Mouse (Mus musculus) C2C12 (cell line): Measurements from ENCODE around the gene Fam161a. TPM values are rescaled to one million over a fixed set of nuclear protein-coding genes. Genes with fewer than 3 reads are reported as not detected.

Experiments used
- H3K27me3 ChIP-seq: one replicate; pipeline ENCODE4 v1.6.1; 2011; ENCODE audit not compliant: control insufficient read depth, insufficient read depth, insufficient read length
- H3K36me3 ChIP-seq: one replicate; pipeline ENCODE4 v1.6.1; 2011; ENCODE audit not compliant: control insufficient read depth, insufficient read depth
- H3K4me3 ChIP-seq: one replicate; pipeline ENCODE4 v1.5.1; 2011; ENCODE audit warnings: mild to moderate bottlenecking, control low read depth; ENCODE audit not compliant: poor library complexity, insufficient read depth, severe bottlenecking
- H3K79me2 ChIP-seq: one replicate; pipeline ENCODE4 v1.6.1; 2011; ENCODE audit not compliant: control insufficient read depth, insufficient read depth
- H3K79me3 ChIP-seq: one replicate; pipeline ENCODE4 v1.6.1; 2011; ENCODE audit warnings: low read depth, control low read depth
- H3ac ChIP-seq: one replicate; pipeline ENCODE3; 2011; ENCODE audit warnings: low read depth; ENCODE audit not compliant: control insufficient read depth, insufficient read length
- CEBPB ChIP-seq: IDR thresholded peaks from one replicate; pipeline ENCODE4 v1.6.1; 2011; ENCODE audit warnings: low read depth, mild to moderate bottlenecking, control low read depth, moderate library complexity
- CTCF ChIP-seq: IDR thresholded peaks from one replicate; pipeline ENCODE4 v1.5.1; 2011; ENCODE audit not compliant: control insufficient read depth, insufficient read depth, insufficient read length
- FOSL1 ChIP-seq: IDR thresholded peaks from one replicate; pipeline ENCODE4 v1.8.0; 2011; ENCODE audit warnings: mild to moderate bottlenecking, low read length; ENCODE audit not compliant: poor library complexity, insufficient read depth, severe bottlenecking
- MAX ChIP-seq: IDR thresholded peaks from one replicate; pipeline ENCODE4 v1.6.1; 2011; ENCODE audit warnings: mild to moderate bottlenecking, control low read depth
- MYOD1 ChIP-seq: IDR thresholded peaks from one replicate; pipeline ENCODE4 v1.6.1; 2011; ENCODE audit warnings: low read depth; ENCODE audit not compliant: control insufficient read depth, insufficient read length
- MYOG ChIP-seq: IDR thresholded peaks from one replicate; pipeline ENCODE4 v1.6.1; 2011; ENCODE audit not compliant: control insufficient read depth, insufficient read length; ENCODE audit errors: extremely low read depth
- USF1 ChIP-seq: IDR thresholded peaks from one replicate; pipeline ENCODE4 v1.6.1; 2011; ENCODE audit warnings: low read depth, mild to moderate bottlenecking, control low read depth, moderate library complexity
- polyA plus RNA-seq: library from polyadenylated mRNA; unstranded; fragments of >200 nt; fragmentation: generic; extraction: Trizol; gene quantifications from one replicate; pipeline ENCODE4 v1.2.1, GENCODE M21; 2012; ENCODE audit warnings: missing spikeins

The Fam161a gene
- polyA plus RNA-seq, 1 experiment: 0.23 TPM

DNA sequence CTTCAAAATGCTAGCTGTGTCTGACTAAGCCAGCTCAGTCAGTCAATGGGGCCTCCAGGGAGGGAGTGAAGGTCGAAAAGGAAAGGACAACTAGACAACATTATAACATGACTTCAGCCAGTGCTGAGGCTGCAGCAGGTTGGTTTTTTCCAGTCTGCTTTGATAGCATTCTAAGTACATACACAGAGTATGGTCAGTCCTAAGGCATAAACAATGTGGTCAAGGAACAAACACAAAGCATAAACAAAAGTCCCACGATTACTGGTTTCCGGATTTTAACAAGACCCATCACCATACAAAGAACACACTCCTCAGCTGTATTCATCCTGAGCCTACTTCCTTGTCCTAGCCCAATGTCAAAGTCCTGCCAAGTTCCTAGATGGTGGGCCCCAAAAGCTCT is 21.8 kb upstream of the Fam161a start:
- no peak for TF ChIP-seq MYOD1
- TF ChIP-seq FOSL1: no peak
- no peak for TF ChIP-seq MAX
- no peak for TF ChIP-seq CTCF
- TF ChIP-seq MYOG: no peak
- TF ChIP-seq CEBPB: no peak
- no peak for TF ChIP-seq USF1
- peaks cover 16% of the 10 kb centered on the region for H3K79me2 ChIP-seq
- no peak overlapping the region for H3K4me3 ChIP-seq
- no peaks in the 10 kb centered on the region for H3K36me3 ChIP-seq
- H3K27me3 ChIP-seq: no peaks in the 10 kb centered on the region
- H3K79me3 ChIP-seq: peaks cover 11% of the 10 kb centered on the region
- no peak overlapping the region for H3ac ChIP-seq

DNA sequence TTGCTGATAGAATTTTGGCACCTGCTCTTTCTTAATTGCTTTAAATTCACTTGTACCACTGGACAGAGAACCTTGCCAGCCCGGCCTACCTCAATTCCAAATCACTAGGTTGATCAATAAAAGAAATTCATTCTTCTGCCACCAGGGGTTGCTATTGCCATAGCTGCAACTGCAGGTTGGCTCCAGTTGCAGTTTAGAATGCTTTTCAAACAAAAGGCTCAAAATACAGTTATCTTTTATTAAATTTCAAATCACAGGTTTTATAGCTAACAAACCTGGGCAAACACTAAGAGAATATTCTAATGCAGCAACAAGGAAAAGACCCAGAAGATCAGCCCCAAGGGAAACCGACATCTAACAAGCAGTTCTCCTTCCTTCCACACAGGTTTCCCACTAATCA is 20.0 kb upstream of the Fam161a start:
- H3K79me2 ChIP-seq: peaks cover 20% of the 10 kb centered on the region
- no peak for TF ChIP-seq MAX
- TF ChIP-seq CEBPB: no peak
- no peak overlapping the region for H3K4me3 ChIP-seq
- no peak overlapping the region for H3ac ChIP-seq
- H3K79me3 ChIP-seq: peaks cover 19% of the 10 kb centered on the region
- H3K36me3 ChIP-seq: peaks cover 9% of the 10 kb centered on the region
- no peaks in the 10 kb centered on the region for H3K27me3 ChIP-seq

DNA sequence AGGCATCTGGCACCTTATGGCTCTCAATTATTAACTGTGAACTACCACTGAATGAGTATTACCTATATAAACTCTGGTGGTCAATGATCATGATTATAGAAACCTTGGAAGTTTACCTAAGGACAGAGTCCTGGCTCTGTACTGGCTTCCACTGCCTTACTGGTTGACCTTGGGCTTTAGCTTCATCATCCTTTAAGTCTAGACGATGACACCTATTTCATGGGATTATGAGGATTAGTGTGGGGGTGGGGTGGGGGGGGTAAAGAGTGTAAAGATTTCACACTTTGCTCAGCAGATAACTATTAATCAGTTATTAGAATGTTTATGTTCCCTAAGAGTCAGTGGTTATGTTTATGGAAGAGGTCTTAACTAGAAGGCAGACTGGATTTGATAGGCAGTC is 17.5 kb upstream of the Fam161a start:
- no peak overlapping the region for H3ac ChIP-seq
- H3K79me2 ChIP-seq: peaks cover 44% of the 10 kb centered on the region
- no peaks in the 10 kb centered on the region for H3K27me3 ChIP-seq
- H3K79me3 ChIP-seq: peaks cover 41% of the 10 kb centered on the region
- peak overlapping the region; percentile 88 for H3K4me3 ChIP-seq
- peaks cover 34% of the 10 kb centered on the region for H3K36me3 ChIP-seq
- no peak for TF ChIP-seq MYOD1
- TF ChIP-seq FOSL1: no peak
- no peak for TF ChIP-seq MAX
- no peak for TF ChIP-seq CTCF
- no peak for TF ChIP-seq CEBPB
- TF ChIP-seq USF1: no peak
- no peak for TF ChIP-seq MYOG

DNA sequence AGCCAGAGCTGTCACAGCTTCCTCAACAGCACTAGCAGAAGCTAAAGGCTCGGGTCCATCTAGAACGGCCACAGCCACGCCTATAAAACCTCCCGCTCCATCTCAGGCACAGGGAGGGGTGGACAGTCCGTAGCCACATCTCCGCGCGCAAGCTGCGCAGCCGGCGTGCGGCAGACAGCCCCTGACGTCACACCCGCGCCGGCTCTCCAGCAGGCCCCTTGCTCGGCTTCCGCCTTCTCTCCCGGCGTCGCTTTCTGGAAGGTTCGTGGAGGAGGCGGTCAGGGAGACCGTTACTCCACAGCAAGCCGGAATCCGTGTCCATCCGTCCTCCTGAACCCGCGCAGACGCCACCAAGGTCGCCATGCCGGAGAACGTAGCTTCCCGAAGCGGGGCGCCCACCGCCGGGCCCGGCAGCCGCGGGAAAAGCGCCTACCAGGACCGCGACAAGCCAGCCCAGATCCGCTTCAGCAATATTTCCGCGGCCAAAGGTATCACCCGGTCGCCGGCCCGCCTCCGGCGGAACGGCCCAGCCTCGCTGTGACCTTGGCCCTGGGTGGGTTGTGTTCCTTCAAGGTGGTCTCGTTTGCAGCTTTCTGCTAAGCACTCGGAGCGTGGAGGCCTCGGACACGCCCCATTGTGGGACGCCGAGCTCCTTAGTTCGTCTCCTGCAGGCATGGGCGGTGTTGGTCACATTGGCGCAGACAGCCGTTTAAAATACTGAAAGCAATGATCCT is 16.8 kb upstream of the Fam161a start, which contains the start of gene Cct4:
Gene Cct4, plus strand, starts transcription at position 127 of the 734 bp plus-strand sequence.
- peak; percentile 96 for TF ChIP-seq MAX
- no peak for TF ChIP-seq MYOG
- TF ChIP-seq CEBPB: peak; percentile 6
- TF ChIP-seq MYOD1: no peak
- Histone ChIP-seq H3ac (peak within 1 kb of the TSS; percentile 88), H3K27me3 (no peaks in the 10 kb centered on the region), H3K79me3 (peaks cover 46% of the 10 kb centered on the region), H3K36me3 (peaks cover 41% of the 10 kb centered on the region), H3K79me2 (peaks cover 52% of the 10 kb centered on the region), H3K4me3 (peak within 1 kb of the TSS; percentile 88)

DNA sequence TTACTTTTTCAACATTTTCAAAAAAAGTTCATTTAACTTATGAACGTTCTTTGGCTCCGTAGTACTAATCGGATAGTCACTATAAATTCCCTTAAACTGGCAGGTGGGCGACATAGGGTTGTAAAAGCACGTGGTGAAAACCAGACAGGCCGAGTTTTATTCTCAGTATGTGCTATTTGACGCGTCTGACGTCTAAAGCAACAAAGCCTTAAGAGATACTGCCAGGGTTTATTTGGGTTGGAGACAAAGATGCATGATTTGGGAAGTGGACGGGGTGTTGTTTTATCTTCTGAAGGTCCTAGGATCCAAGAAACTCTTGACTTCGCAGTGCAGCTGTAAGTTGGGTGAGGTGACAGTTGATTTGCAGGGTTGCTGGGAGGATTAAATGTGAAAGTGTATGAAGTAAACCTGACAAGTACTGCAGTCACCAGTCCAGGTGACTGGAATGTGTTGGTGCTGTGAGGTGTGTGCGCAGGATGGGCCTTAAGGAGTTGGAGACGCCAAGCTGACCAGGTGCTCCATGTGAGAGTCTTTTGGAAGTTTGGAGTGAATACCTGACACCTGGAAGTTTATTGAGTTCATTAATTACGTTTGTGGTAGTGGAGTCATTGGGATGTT is 16.0 kb upstream of the Fam161a start:
- peaks cover 60% of the 10 kb centered on the region for H3K79me2 ChIP-seq
- H3K79me3 ChIP-seq: peaks cover 52% of the 10 kb centered on the region
- H3K27me3 ChIP-seq: no peaks in the 10 kb centered on the region
- no peak for TF ChIP-seq CEBPB
- no peak for TF ChIP-seq CTCF
- no peak for TF ChIP-seq MAX
- TF ChIP-seq MYOD1: no peak
- no peak for TF ChIP-seq USF1
- no peak for TF ChIP-seq FOSL1
- H3ac ChIP-seq: peak overlapping the region; percentile 61
- peak overlapping the region; percentile 88 for H3K4me3 ChIP-seq
- peaks cover 49% of the 10 kb centered on the region for H3K36me3 ChIP-seq

DNA sequence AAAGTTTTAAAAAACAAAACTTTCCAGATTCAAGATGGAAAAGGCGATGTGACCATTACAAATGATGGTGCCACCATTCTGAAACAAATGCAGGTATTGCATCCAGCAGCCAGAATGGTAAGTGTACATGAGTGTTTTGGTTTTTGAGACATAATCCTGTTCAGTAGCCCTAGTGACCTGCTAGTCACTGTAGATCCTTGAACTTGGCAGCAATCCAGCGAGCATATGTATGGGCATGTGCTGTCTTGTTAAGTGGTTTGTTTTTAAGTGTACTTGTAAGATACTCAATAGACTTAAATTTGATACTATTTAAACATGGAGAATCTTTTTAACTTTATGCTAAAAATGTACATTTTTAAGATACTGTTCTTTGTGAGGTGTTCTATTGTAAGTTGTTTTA is 13.1 kb upstream of the Fam161a start:
- Histone ChIP-seq H3ac (no peak overlapping the region), H3K4me3 (no peak overlapping the region), H3K27me3 (no peaks in the 10 kb centered on the region), H3K36me3 (peaks cover 78% of the 10 kb centered on the region), H3K79me3 (peaks cover 58% of the 10 kb centered on the region), H3K79me2 (peaks cover 83% of the 10 kb centered on the region)
- TF ChIP-seq CTCF: no peak
- TF ChIP-seq MYOD1: no peak
- no peak for TF ChIP-seq MAX
- TF ChIP-seq USF1: no peak
- no peak for TF ChIP-seq MYOG
